ENCODE assay signal across 27 mouse cellular contexts in genomic region chr5:8727760-8728159, GRCm38 (mm10).
DNase-seq lines count a peak whose midpoint lies in the region; ATAC-seq and TF ChIP-seq lines count a peak whose summit lies in the region.
"Had no signal": no experiment of that assay in that cellular context is flagged by ENCODE, and none has a peak within 500 bp of the region (broad histone marks: within the 10 kb centered on the region; RNA-seq: fewer than 3 reads in every experiment).

No protein-coding gene starts in this region.

- H3K4me3 ChIP-seq in ES-E14 (ENCODE audit: insufficient read depth in 1 of 2, low read depth in 1 of 2, low read length in 2 of 2, poor library complexity in 1 of 2, severe bottlenecking in 1 of 2): no peak overlapping the region
- H3K4me3 ChIP-seq: embryonic facial prominence, embryonic 12.5 days; erythroblast, embryonic 14.5 days; forebrain, embryonic 12.5 days; heart, adult 2 months; heart, embryonic 15.5 days; hindbrain, embryonic 13.5 days; layer of hippocampus, adult 2 months; limb, embryonic 12.5 days; megakaryocyte, embryonic 14.5 days had no signal

- no peaks in the 10 kb centered on the region for H3K9me3 ChIP-seq in ES-E14 (ENCODE audit: control insufficient read depth, insufficient read depth, low read depth, low read length)
- H3K9me3 ChIP-seq: embryonic facial prominence, embryonic 12.5 days; forebrain, embryonic 12.5 days; heart, embryonic 15.5 days; hindbrain, embryonic 13.5 days; limb, embryonic 12.5 days; megakaryocyte, embryonic 14.5 days had no signal

- H3K4me1 ChIP-seq in ES-E14 (ENCODE audit: control insufficient read depth in 2 of 2, insufficient read depth in 2 of 2, low read length in 2 of 2, poor library complexity in 1 of 2): peaks cover 10 to 14% of the 10 kb centered on the region in 2 experiments
- H3K4me1 ChIP-seq: embryonic facial prominence, embryonic 12.5 days; forebrain, embryonic 12.5 days; heart, embryonic 15.5 days; hindbrain, embryonic 13.5 days; limb, embryonic 12.5 days; megakaryocyte, embryonic 14.5 days had no signal

- H3K9ac ChIP-seq in ES-E14 (ENCODE audit: insufficient read depth, low read depth, low read length, poor library complexity, severe bottlenecking): no peak overlapping the region
- H3K9ac ChIP-seq: embryonic facial prominence, embryonic 12.5 days; forebrain, embryonic 12.5 days; heart, embryonic 15.5 days; hindbrain, embryonic 13.5 days; limb, embryonic 12.5 days had no signal

- no peak overlapping the region for H3K27ac ChIP-seq in ES-E14 (ENCODE audit: insufficient read depth, low read depth, low read length, poor library complexity, severe bottlenecking)
- H3K27ac ChIP-seq: embryonic facial prominence, embryonic 12.5 days; forebrain, embryonic 12.5 days; heart, adult 2 months; heart, embryonic 15.5 days; hindbrain, embryonic 13.5 days; layer of hippocampus, adult 2 months; limb, embryonic 12.5 days had no signal

- peak; percentile 12 for DNase-seq in A20 (ENCODE audit: low read depth, low spot score)
- DNase-seq in ES-E14 (ENCODE audit: low read depth, low spot score): peak; percentile 46
- peak; percentile 10 for DNase-seq in c-Kit-positive CD71-positive TER-119-negative erythroid progenitor cells, embryonic 14.5 days (ENCODE audit: low read depth)
- DNase-seq in adipocyte (ENCODE audit: low spot score): no peak
- DNase-seq in Muller cell, postnatal 12 days (ENCODE audit: inconsistent ontology term): no peak
- no peak for DNase-seq in left cerebral cortex, adult 11 months (ENCODE audit: low spot score)
- DNase-seq: adrenal gland, adult 8-10 months; cerebellum, adult 8-10 months; cerebellum, postnatal 36 days; gastrocnemius, postnatal 36 days; heart, adult 2 months; heart, postnatal 36 days; kidney, postnatal 25 days; lung, adult 18-20 months; lung, postnatal 14 days; midbrain, embryonic 14.5 days; right cerebral cortex, postnatal 25 days had no signal

- in situ Hi-C loops in ES-E14 (cut with MboI; ENCODE audit: low sequenced_read_pairs in 2 of 2, unreplicated experiment in 2 of 2): no loop called here

- no peaks in the 10 kb centered on the region; the same call in 1 of the 2 replicates for H3K36me3 ChIP-seq in ES-E14 (ENCODE audit: control insufficient read depth, insufficient read depth, low read length, poor library complexity, severe bottlenecking)
- H3K36me3 ChIP-seq: embryonic facial prominence, embryonic 12.5 days; forebrain, embryonic 12.5 days; heart, embryonic 15.5 days; hindbrain, embryonic 13.5 days; limb, embryonic 12.5 days had no signal

- ATAC-seq in megakaryocyte progenitor cell, adult 5-6 weeks (replicated peaks; ENCODE audit: poor library complexity): peak; percentile 54; the same call in 1 of the 2 replicates
- ATAC-seq: inflammation-experienced regulatory T-cells, adult 6 months had no signal

TF ChIP-seq in ES-E14, 5 proteins besides CTCF, POLR2A, EP300 and RAD21:
- TF ChIP-seq MAFK (IDR thresholded peaks at IDR 0.05; ENCODE audit: insufficient read depth, low read depth, low read length): no peak
- no peak for TF ChIP-seq HCFC1 (IDR thresholded peaks at IDR 0.05; ENCODE audit: borderline replicate concordance, insufficient read depth, low read length)
- no peak for TF ChIP-seq CHD2 (IDR thresholded peaks at IDR 0.05; ENCODE audit: low read depth, low read length)
- no peak for TF ChIP-seq ZNF384 (IDR thresholded peaks at IDR 0.05; ENCODE audit: low read depth, low read length)
- no peak for TF ChIP-seq ZC3H11A (IDR thresholded peaks at IDR 0.05; ENCODE audit: borderline replicate concordance, low read depth, low read length)

Comparison
In these comparisons a context has a peak if more than half of its experiments do, and no peak if none do; other contexts are left out.
1. DNase-seq: peak in A20 (single experiment), ES-E14 (single experiment) and c-Kit-positive CD71-positive TER-119-negative erythroid progenitor cells, embryonic 14.5 days (single experiment); none in adipocyte (single experiment), Muller cell, postnatal 12 days (single experiment) and left cerebral cortex, adult 11 months (single experiment).